Mouse (Mus musculus) thymus, adult 2 months (tissue): Measurements from ENCODE around the gene Rdh7. TPM values are rescaled to one million over a fixed set of nuclear protein-coding genes. Genes with fewer than 3 reads are reported as not detected.

Source experiments
- DNase-seq: peaks from one replicate; pipeline ENCODE4 v3.0.0; 2021
- H3K27ac ChIP-seq: fragments of 200-500 bp; 2 replicates; pipeline ENCODE4 v1.5.1; 2012; ENCODE audit warnings: low read length, control low read depth; ENCODE audit not compliant: control insufficient read depth, insufficient read depth
- H3K27me3 ChIP-seq: fragments of 200-500 bp; 2 replicates; pipeline ENCODE4 v1.6.1; 2012; ENCODE audit warnings: mild to moderate bottlenecking, low read length, moderate library complexity, mixed read lengths; ENCODE audit not compliant: control insufficient read depth, insufficient read depth
- H3K36me3 ChIP-seq: fragments of 200-500 bp; 2 replicates; pipeline ENCODE4 v1.6.1; 2012; ENCODE audit warnings: mild to moderate bottlenecking, low read length, moderate library complexity; ENCODE audit not compliant: control insufficient read depth, insufficient read depth
- H3K4me1 ChIP-seq: fragments of 200-500 bp; replicated peaks from 2 replicates; pipeline ENCODE4 v1.6.1; 2012; ENCODE audit warnings: low read length; ENCODE audit not compliant: control insufficient read depth, insufficient read depth
- H3K4me3 ChIP-seq: fragments of 200-500 bp; 2 replicates; pipeline ENCODE4 v1.5.1; 2012; ENCODE audit warnings: mild to moderate bottlenecking, low read length, control low read depth, moderate library complexity; ENCODE audit not compliant: control insufficient read depth, insufficient read depth
- CTCF ChIP-seq: fragments of 200-500 bp; IDR thresholded peaks from 2 replicates; pipeline ENCODE4 v1.5.1; 2012; ENCODE audit warnings: mild to moderate bottlenecking, control low read depth, low read length, moderate library complexity, borderline replicate concordance; ENCODE audit not compliant: control insufficient read depth, poor library complexity, insufficient read depth; ENCODE audit errors: extremely low read depth
- POLR2A ChIP-seq: fragments of 200-500 bp; IDR thresholded peaks from 2 replicates; pipeline ENCODE4 v1.6.1; 2012; ENCODE audit warnings: mild to moderate bottlenecking, low read length, control low read depth, moderate library complexity; ENCODE audit not compliant: control insufficient read depth, poor library complexity, insufficient read depth; ENCODE audit errors: extremely low read depth
- WGBS: fragments of 180-500 bp; shearing (Covaris S2); methylation state at CpG from one replicate; pipeline ENCODE4 v1.1.7; 2018; 5-methylcytosine and 5-hydroxymethylcytosine counted together
- polyA plus RNA-seq: library from polyadenylated mRNA; depleted of rRNA; stranded (reverse); fragments of >200 nt; gene quantifications from 2 replicates; pipeline ENCODE4 v1.2.3, GENCODE M21; 2012; rRNA removed

Gene Rdh7
- polyA plus RNA-seq, result 0.11 and 1.7 TPM in 2 replicates

- TF ChIP-seq POLR2A, result no peak
- TF ChIP-seq CTCF, result no peak
- Histone ChIP-seq H3K27ac (no peak within 1 kb of the TSS), H3K36me3 (no peaks in the 10 kb centered on the region), H3K4me3 (no peak within 1 kb of the TSS), H3K27me3 (no peaks in the 10 kb centered on the region), H3K4me1 (peaks cover 2% of the 10 kb centered on the region; the same call in 1 of the 2 replicates)
- DNase-seq, result no peak
Measured at GRCm38 (mm10) chr10:127888605-127889004, at the start of gene Rdh7. TSS of gene Rdh7 (minus strand) at chr10:127888817.

DNA sequence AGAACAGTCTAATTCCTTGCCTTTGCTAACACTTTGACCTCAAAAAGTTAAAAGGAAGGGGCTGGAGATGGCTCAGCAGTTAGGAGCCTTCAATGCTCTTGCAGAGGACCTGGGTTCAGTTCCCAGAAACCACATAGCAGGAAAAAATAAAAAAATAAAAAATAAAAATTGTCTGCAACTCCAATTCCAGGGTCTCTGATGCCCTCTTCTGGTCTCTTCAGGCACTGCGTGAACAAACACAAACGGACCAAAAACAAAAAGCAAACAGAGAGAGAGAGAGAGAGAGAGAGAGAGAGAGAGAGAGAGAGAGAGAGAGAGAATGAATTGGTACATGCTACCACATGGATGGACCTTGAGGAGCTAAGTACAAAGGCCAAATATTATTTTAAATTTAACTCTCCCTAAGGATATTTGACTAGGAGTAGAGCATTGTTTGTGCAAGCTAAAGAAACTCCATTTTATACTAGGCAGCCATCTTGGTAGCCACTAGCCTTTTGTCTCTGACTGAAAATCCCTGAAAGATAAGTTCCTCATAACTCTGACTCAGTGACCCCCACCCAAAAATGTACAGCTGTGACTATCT lies 48.9 kb upstream of the Rdh7 start:
- WGBS, result 0% methylated on average over 2 of the region's 2 CpGs
- DNase-seq, result peak; percentile 36
- Histone ChIP-seq H3K4me3 (no peak overlapping the region), H3K27me3 (no peaks in the 10 kb centered on the region), H3K4me1 (no peaks in the 10 kb centered on the region), H3K27ac (no peak overlapping the region), H3K36me3 (no peaks in the 10 kb centered on the region)
- TF ChIP-seq CTCF (no peak), POLR2A (no peak)

- 49% methylated on average over 19 of the region's 19 CpGs for WGBS
Measured at GRCm38 (mm10) chr10:127936747-127937409, 48.3 kb upstream of the Rdh7 start.

GRCm38 (mm10) chr10:127936271-127936670 lies 47.7 kb upstream of the Rdh7 start:
- Histone ChIP-seq H3K4me1 (no peaks in the 10 kb centered on the region), H3K4me3 (no peak overlapping the region), H3K27ac (no peak overlapping the region), H3K27me3 (no peaks in the 10 kb centered on the region), H3K36me3 (no peaks in the 10 kb centered on the region)
- DNase-seq, result no peak
- TF ChIP-seq POLR2A (no peak), CTCF (no peak)
- 67% methylated on average over 8 of the region's 8 CpGs for WGBS

More at GRCm38 (mm10) chr10:127936747-127937409, 48.3 kb upstream of the Rdh7 start:
- H3K36me3 ChIP-seq, result no peaks in the 10 kb centered on the region
- no peak for DNase-seq
- H3K27ac ChIP-seq, result no peak overlapping the region
- H3K4me1 ChIP-seq, result no peaks in the 10 kb centered on the region
- H3K4me3 ChIP-seq, result no peak overlapping the region
- H3K27me3 ChIP-seq, result no peaks in the 10 kb centered on the region
- TF ChIP-seq CTCF, result no peak
- no peak for TF ChIP-seq POLR2A

GRCm38 (mm10) chr10:127932290-127932926 lies 43.8 kb upstream of the Rdh7 start:
- no peaks in the 10 kb centered on the region for H3K27me3 ChIP-seq
- no peak overlapping the region for H3K27ac ChIP-seq
- no peak overlapping the region for H3K4me3 ChIP-seq
- H3K4me1 ChIP-seq, result no peaks in the 10 kb centered on the region
- no peaks in the 10 kb centered on the region for H3K36me3 ChIP-seq
- WGBS, result 75% methylated on average over 8 of the region's 8 CpGs
- TF ChIP-seq CTCF (no peak), POLR2A (no peak)
- DNase-seq, result no peak

DNA sequence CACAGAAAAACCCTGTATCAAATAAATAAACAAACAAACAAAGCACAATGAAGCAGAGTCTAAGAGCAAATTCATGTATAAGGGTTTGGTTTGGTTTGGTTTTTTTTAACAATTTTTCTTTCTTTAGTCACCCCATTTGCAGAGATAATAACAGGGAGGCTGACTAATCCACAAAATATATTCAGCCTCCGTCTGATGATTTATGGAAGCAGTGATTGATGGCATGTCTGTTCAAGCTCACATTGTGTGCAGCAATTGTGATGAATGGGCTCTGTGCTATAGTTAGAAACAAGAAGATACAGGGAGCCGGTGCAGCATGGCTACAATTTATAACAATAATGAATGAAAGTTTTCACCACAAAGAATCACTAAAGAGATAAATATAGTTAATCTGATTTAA lies 39.1 kb upstream of the Rdh7 start:
- no peak for DNase-seq
- no peak overlapping the region for H3K27ac ChIP-seq
- no peak for TF ChIP-seq POLR2A
- no peak for TF ChIP-seq CTCF
- H3K27me3 ChIP-seq, result no peaks in the 10 kb centered on the region
- H3K4me1 ChIP-seq, result no peaks in the 10 kb centered on the region
- no peaks in the 10 kb centered on the region for H3K36me3 ChIP-seq
- no peak overlapping the region for H3K4me3 ChIP-seq
- WGBS, result 86% methylated on average over 2 of the region's 2 CpGs
